Mouse (Mus musculus) heart, embryonic 15.5 days (tissue): ENCODE measurements around the gene Pink1. TPM values are rescaled to one million over a fixed set of nuclear protein-coding genes. Genes with fewer than 3 reads are reported as not detected.
A peak's percentile ranks its signal among the peaks of the same experiment; 100 is the strongest.

Experiments used
- ATAC-seq: fragments of 200-750 bp; cut with Nextera tagmentation; replicated peaks from 2 replicates; pipeline ENCODE4 v1.8.0; 2017; ENCODE audit warnings: low read depth, moderate TSS enrichment; ENCODE audit not compliant: insufficient number of reproducible peaks, insufficient read depth, low FRiP score
- H3K27ac ChIP-seq: fragments of 300-500 bp; sonication (generic); 2 replicates; pipeline ENCODE4 v1.5.1; 2015; ENCODE audit warnings: mild to moderate bottlenecking, inconsistent platforms
- H3K27me3 ChIP-seq: fragments of 300-500 bp; sonication (generic); 2 replicates; pipeline ENCODE4 v1.6.1; 2015; ENCODE audit warnings: inconsistent platforms
- H3K36me3 ChIP-seq: fragments of 300-500 bp; sonication (generic); 2 replicates; pipeline ENCODE4 v1.6.1; 2015; ENCODE audit warnings: mild to moderate bottlenecking, inconsistent platforms
- H3K4me1 ChIP-seq: fragments of 300-500 bp; sonication (generic); replicated peaks from 2 replicates; pipeline ENCODE4 v1.6.1; 2015; ENCODE audit warnings: inconsistent platforms
- H3K4me2 ChIP-seq: fragments of 300-500 bp; sonication (generic); 2 replicates; pipeline ENCODE4 v1.6.1; 2015; ENCODE audit warnings: inconsistent platforms, mild to moderate bottlenecking, moderate library complexity
- H3K4me3 ChIP-seq: fragments of 300-500 bp; sonication (generic); 2 replicates; pipeline ENCODE4 v1.5.1; 2015; ENCODE audit warnings: mild to moderate bottlenecking, inconsistent platforms
- H3K9ac ChIP-seq: fragments of 300-500 bp; sonication (generic); 2 replicates; pipeline ENCODE4 v1.6.1; 2015; ENCODE audit warnings: mild to moderate bottlenecking, inconsistent platforms
- H3K9me3 ChIP-seq: fragments of 300-500 bp; sonication (generic); replicated peaks from 2 replicates; pipeline ENCODE4 v1.6.1; 2016; ENCODE audit warnings: inconsistent platforms
- WGBS: fragments of 180-500 bp; shearing (Covaris S2); methylation state at CpG from one replicate; pipeline ENCODE4 v1.1.7; 2015; ENCODE audit warnings: mixed read lengths; 5-methylcytosine and 5-hydroxymethylcytosine counted together
- polyA plus RNA-seq: library from polyadenylated mRNA; unstranded; fragments of >200 nt; fragmentation: Nextera tagmentation; extraction: Ambion mirVana; gene quantifications from 2 replicates; pipeline ENCODE4 v1.2.1, GENCODE M21; 2015

The Pink1 gene
- polyA plus RNA-seq, 1 experiment from 2014 or later, result 72.4 TPM

DNA sequence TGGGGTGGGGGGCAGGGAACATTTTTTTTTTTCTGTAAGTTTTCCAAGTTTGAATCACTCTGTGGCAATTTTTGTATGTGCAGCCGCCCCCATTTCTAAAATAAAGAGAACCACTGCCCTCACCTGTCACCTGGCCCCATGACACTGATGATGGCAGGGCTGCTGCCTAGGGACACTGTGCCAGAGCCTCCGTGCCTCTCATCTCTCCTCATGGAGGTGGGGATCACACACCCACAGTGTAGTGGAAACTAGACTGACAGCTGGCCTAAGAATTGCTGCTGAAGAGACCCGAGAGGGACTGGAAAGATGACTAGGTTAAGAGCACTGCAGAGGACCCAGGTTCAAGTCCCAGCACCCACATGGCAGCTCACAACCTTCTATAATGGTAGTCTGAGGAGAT lies 14.0 kb downstream of the Pink1 start:
- H3K9ac ChIP-seq, result no peak overlapping the region
- no peaks in the 10 kb centered on the region for H3K9me3 ChIP-seq
- peaks cover 82% of the 10 kb centered on the region for H3K36me3 ChIP-seq
- no peaks in the 10 kb centered on the region for H3K4me1 ChIP-seq
- 85% methylated on average over 3 of the region's 3 CpGs for WGBS
- no peaks in the 10 kb centered on the region for H3K27me3 ChIP-seq
- H3K4me3 ChIP-seq, result no peak overlapping the region
- H3K27ac ChIP-seq, result no peak overlapping the region
- H3K4me2 ChIP-seq, result no peak overlapping the region
- no peak for ATAC-seq

DNA sequence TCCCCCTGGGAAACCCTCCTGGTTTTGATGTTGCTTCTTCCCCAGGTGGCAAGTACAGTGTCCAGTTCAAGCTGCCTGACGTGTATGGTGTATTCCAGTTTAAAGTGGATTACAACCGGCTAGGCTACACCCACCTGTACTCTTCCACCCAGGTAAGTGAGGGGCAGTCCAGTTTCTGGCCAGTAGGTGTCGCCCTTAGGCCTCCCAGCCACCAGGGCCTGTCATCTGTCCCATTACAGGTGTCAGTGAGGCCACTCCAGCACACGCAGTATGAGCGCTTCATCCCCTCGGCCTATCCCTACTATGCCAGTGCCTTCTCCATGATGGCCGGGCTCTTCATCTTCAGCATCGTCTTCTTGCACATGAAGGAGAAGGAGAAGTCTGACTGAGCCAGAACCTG lies 14.5 kb downstream of the Pink1 start:
- H3K27me3 ChIP-seq, result no peaks in the 10 kb centered on the region
- H3K27ac ChIP-seq, result no peak overlapping the region
- ATAC-seq, result no peak
- 64% methylated on average over 8 of the region's 8 CpGs for WGBS
- no peak overlapping the region for H3K4me3 ChIP-seq
- no peaks in the 10 kb centered on the region for H3K9me3 ChIP-seq
- no peak overlapping the region for H3K4me2 ChIP-seq
- H3K4me1 ChIP-seq, result no peaks in the 10 kb centered on the region
- H3K9ac ChIP-seq, result no peak overlapping the region
- H3K36me3 ChIP-seq, result peaks cover 77% of the 10 kb centered on the region

DNA sequence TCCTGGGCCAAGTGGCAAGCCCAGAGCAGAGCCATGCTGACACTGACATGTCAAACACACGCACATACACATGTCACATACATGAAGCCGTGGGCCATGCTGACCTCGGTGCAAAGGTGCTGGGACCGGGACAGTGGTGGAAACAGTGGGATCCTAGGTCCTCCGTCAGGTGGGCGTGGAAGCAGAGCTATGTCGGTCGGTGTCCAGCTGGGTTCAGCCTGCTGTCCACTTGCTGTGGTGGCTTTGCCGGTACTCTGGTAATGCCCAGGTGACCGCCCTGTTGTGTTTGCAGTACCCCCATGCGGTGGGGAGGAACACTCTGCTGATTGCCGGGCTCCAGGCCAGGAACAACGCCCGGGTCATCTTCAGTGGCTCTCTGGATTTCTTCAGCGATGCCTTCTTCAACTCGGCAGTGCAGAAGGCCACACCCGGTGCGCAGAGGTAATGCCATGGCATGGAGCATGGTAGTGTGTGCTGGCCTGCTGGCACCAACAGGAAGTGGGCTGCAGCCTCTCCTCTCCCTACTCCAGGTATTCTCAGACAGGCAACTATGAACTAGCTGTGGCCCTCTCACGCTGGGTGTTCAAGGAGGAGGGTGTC lies 15.7 kb downstream of the Pink1 start:
- Histone ChIP-seq H3K4me2 (no peak overlapping the region), H3K4me3 (no peak overlapping the region), H3K27ac (no peak overlapping the region), H3K36me3 (peaks cover 70% of the 10 kb centered on the region), H3K27me3 (no peaks in the 10 kb centered on the region), H3K4me1 (peaks cover 6% of the 10 kb centered on the region), H3K9ac (no peak overlapping the region), H3K9me3 (no peaks in the 10 kb centered on the region)
- ATAC-seq, result no peak
- WGBS, result 89% methylated on average over 19 of the region's 19 CpGs

DNA sequence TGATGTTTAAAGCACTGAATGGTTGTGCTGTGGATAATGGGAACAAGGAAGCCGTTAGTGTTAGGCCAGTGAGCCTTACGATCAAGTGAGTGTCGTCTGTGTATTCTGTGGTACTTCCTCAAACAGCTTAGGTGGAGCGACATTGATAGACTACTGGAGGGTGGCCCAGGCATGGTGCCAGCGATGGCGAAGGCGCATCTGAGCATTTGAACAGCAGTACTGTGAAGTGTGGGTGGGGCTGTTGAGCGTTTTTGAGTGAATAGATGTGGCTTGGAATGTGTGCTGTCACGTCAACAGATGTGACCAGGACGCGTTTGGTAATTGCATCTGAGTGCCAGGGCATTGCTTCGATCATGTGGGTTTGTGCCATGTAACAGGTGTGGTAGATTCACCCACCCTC lies 18.4 kb downstream of the Pink1 start:
- Histone ChIP-seq H3K9me3 (no peaks in the 10 kb centered on the region), H3K4me3 (no peak overlapping the region), H3K27ac (no peak overlapping the region), H3K27me3 (no peaks in the 10 kb centered on the region), H3K4me1 (peaks cover 18% of the 10 kb centered on the region), H3K4me2 (no peak overlapping the region), H3K36me3 (peaks cover 43% of the 10 kb centered on the region), H3K9ac (no peak overlapping the region)
- ATAC-seq, result no peak
- WGBS, result 86% methylated on average over 12 of the region's 12 CpGs

DNA sequence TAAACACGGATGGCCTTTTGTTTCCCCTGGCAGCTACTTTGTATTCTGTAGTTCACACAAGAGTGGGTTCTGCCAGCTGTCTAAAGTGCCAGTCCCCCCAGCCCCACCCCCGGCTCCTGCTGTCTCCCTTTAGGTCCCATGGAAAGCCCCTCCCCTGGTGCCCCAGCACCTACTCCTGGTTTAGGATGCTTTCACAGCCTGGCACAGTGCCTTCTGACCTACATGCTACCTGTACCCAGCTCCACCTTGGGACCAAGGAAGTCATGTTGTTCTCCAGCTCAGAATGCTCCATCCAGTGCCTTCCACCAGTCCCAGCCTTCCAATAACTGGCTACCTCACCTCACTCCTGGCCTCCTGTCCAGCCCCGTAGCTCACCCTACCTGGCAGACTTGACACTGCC lies 19.1 kb downstream of the Pink1 start:
- H3K9me3 ChIP-seq, result no peaks in the 10 kb centered on the region
- H3K4me2 ChIP-seq, result no peak overlapping the region
- peaks cover 36% of the 10 kb centered on the region for H3K36me3 ChIP-seq
- H3K4me1 ChIP-seq, result peaks cover 18% of the 10 kb centered on the region
- H3K9ac ChIP-seq, result no peak overlapping the region
- H3K27ac ChIP-seq, result no peak overlapping the region
- WGBS, result 85% methylated on average over 3 of the region's 3 CpGs
- no peaks in the 10 kb centered on the region for H3K27me3 ChIP-seq
- no peak overlapping the region for H3K4me3 ChIP-seq
- ATAC-seq, result no peak

DNA sequence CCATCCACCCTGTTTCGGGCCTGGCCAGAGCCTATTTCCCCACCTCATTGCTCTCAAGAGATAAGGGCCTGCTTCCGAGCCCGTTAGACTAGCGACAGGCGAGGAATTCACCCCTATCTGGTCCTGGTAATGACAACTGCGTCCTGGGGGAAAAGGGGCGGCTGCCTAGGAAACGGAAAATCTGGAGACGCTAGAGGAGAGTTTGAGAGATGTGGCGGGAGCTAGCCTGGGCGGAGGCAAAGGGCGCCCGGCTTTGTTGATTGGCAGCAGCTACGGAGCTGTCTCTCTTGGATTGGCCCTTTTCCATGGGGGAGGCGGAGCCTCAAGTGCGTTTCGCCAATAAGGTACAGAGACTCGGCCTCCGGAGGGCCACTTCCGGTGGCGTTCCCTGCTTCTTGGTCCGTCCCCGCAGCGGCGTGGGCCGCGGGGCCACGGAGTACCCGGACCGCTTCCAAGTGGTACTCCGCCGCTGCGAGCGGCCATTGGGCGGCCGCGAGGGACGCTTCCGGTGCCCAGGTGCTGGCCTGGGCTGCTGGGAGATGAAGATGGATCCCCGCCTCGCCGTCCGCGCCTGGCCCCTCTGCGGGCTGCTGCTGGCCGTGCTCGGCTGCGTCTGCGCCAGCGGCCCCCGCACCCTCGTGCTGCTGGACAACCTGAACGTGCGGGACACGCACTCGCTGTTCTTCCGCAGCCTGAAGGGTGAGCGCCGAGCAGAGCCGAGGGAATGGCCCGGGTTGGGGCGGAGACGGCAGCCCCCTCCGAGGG lies 21.6 kb downstream of the Pink1 start, which contains the start of gene Ddost:
Ddost (plus strand) TSS at position 391 of the 765 bp plus-strand sequence.
- H3K4me2 ChIP-seq, result peak within 1 kb of the TSS; percentile 77
- H3K27me3 ChIP-seq, result no peaks in the 10 kb centered on the region
- no peaks in the 10 kb centered on the region for H3K9me3 ChIP-seq
- peak within 1 kb of the TSS; percentile 93 for H3K9ac ChIP-seq
- H3K27ac ChIP-seq, result peak within 1 kb of the TSS; percentile 73
- WGBS, result under 1% methylated on average over 64 of the region's 64 CpGs
- H3K4me1 ChIP-seq, result peaks cover 18% of the 10 kb centered on the region
- H3K4me3 ChIP-seq, result peak within 1 kb of the TSS; percentile 82
- H3K36me3 ChIP-seq, result peaks cover 16% of the 10 kb centered on the region
- peak; percentile 97 for ATAC-seq

DNA sequence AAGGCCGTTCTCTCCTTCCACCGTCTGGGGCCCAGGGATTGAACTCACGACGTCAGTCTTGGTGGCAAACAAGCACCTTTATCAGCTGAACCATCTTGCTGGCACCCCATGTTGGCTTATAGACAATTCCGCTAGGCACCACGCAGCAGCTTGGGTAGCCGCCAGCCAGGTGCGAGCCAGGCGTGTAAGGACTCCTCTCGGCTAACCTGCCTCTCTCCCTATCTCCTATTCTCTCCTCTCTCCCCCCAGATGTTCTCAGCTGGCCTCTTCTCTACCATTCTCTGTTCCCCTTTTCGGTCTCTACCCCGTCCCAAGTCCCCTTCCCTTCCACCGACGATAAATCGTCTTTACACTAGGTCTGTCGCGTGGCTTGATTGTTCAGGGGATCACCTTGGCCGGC lies 22.4 kb downstream of the Pink1 start:
- H3K27me3 ChIP-seq, result no peaks in the 10 kb centered on the region
- H3K4me2 ChIP-seq, result peak overlapping the region; percentile 77
- WGBS, result 13% methylated on average over 18 of the region's 18 CpGs
- peak overlapping the region; percentile 54 for H3K9ac ChIP-seq
- peak overlapping the region; percentile 71 for H3K27ac ChIP-seq
- H3K4me3 ChIP-seq, result peak overlapping the region; percentile 82
- H3K9me3 ChIP-seq, result no peaks in the 10 kb centered on the region
- ATAC-seq, result no peak
- H3K4me1 ChIP-seq, result peaks cover 18% of the 10 kb centered on the region
- H3K36me3 ChIP-seq, result peaks cover 10% of the 10 kb centered on the region; the same call in 1 of the 2 replicates

DNA sequence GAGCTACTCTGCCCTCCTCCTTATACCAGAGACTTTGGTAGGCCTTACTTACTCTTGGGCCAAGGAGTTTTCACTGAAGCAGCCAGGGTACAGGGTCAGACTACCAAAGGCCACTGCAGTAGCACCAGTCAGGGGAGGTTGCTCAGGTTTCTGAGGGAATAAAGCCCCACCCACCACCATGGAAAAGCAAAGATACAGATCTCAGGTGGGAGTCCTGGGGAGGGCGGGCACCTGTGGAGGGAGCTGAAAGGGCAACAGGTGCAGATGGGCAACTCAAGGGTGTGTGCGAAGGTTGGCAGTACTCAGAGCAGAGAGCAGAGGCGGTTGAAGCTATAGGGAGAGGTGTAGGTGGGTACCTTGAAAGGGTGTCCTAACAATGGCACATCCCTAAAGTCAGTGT lies 23.1 kb downstream of the Pink1 start:
- H3K36me3 ChIP-seq, result 0 out of 2 replicates have a peak, but pooled peaks cover 7% of the 10 kb centered on the region
- ATAC-seq, result no peak
- H3K27ac ChIP-seq, result no peak overlapping the region
- H3K27me3 ChIP-seq, result no peaks in the 10 kb centered on the region
- WGBS, result 93% methylated on average over 3 of the region's 3 CpGs
- no peak overlapping the region for H3K4me2 ChIP-seq
- H3K4me1 ChIP-seq, result peaks cover 18% of the 10 kb centered on the region
- no peak overlapping the region for H3K4me3 ChIP-seq
- H3K9ac ChIP-seq, result no peak overlapping the region
- H3K9me3 ChIP-seq, result no peaks in the 10 kb centered on the region

DNA sequence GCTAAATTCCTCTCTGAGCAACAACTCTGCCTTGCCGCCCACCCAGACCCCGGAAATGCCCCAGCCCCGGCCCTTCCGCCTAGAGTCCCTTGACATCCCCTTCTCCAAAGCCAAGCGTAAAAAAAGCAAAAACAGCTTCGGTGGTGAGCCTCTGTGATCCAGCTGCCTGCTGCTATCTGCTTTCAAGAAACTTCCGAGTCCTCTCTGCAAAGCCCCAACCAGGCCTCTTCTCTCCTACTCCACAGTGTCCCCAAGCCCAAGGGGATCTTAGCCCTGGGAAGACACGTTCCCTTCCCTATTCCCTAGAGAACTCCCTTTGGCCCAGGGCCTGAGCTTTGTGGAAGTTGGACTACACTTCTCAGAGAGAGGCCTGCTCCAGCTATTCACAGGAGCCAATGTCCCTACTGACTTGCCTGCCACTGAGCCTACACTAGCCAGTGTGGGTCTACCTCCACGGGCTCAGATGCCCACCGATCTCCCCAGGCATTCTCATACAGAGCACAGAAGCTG lies 24.8 kb downstream of the Pink1 start:
- Histone ChIP-seq H3K4me3 (no peak overlapping the region), H3K36me3 (no peaks in the 10 kb centered on the region), H3K27ac (no peak overlapping the region), H3K27me3 (no peaks in the 10 kb centered on the region), H3K4me1 (peaks cover 18% of the 10 kb centered on the region), H3K9ac (no peak overlapping the region), H3K9me3 (no peaks in the 10 kb centered on the region), H3K4me2 (no peak overlapping the region)
- ATAC-seq, result no peak
- 74% methylated on average over 10 of the region's 10 CpGs for WGBS

DNA sequence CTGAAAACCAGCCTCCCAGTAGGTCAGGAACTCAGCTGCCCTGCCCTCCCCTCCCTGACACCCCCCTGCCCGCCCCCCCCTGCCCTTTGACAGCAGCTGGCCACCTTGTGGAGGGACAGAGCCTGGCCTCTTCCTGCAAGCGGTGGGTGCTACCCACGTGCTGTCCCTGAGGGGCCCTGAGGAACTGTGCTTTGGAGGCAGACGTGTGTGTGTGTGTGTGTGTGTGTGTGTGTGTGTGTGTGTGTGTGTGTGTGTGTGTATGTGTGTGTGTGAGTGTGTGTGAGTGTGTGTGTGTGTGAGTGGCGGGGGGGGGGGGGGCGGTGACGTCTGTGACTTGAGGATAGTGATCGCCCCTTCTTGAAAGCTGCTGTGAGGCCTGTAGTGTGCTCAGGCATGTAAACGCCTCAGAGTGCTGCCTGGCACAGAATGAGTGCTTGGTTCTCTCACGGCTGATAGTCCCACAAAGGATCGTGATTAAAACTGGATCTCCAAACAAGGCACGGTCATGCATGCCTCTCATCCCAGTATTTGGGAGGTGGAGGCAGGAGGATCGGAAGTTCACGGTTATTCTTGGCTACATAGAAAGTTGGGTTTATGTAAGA lies 32.1 kb downstream of the Pink1 start:
- ATAC-seq, result no peak
- H3K27ac ChIP-seq, result no peak overlapping the region
- H3K4me3 ChIP-seq, result no peak overlapping the region
- WGBS, result 75% methylated on average over 10 of the region's 14 CpGs
- H3K4me2 ChIP-seq, result no peak overlapping the region
- H3K4me1 ChIP-seq, result no peaks in the 10 kb centered on the region
- no peaks in the 10 kb centered on the region for H3K9me3 ChIP-seq
- H3K9ac ChIP-seq, result no peak overlapping the region
- no peaks in the 10 kb centered on the region for H3K27me3 ChIP-seq
- H3K36me3 ChIP-seq, result no peaks in the 10 kb centered on the region

DNA sequence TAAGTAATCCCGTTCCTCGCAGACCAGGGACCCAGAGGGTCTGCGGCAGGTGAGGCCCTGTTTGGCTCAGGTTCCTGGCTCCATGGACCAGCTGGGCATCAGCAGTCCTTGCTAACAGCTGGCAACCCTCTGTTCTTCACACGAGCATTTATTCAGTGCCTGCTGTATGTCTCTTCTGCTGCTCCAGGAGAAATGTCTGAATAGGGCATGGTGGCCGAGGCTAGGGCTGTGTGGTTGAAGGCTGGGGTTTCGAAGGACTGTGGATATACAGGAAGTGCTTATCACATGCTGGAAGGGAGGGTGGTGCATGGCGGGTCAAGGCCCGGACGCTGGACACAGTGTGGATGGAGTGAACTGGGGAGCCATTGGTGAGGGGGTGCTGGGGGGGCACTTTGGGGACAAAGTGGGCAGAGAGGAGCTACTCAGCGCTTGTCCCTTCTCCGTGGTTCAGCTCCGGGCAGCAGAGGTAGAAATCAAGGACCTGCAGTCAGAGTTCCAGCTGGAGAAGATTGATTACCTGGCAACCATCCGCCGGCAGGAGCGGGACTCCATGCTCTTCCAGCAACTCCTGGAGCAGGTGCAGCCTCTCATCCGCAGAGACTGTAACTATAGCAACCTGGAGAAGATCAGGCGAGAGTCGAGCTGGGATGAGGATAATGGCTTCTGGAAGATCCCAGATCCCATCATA lies 32.7 kb downstream of the Pink1 start:
- Histone ChIP-seq H3K9ac (no peak overlapping the region), H3K9me3 (no peaks in the 10 kb centered on the region), H3K4me1 (no peaks in the 10 kb centered on the region), H3K36me3 (no peaks in the 10 kb centered on the region), H3K27me3 (no peaks in the 10 kb centered on the region), H3K27ac (no peak overlapping the region), H3K4me3 (no peak overlapping the region), H3K4me2 (no peak overlapping the region)
- ATAC-seq, result no peak
- WGBS, result 72% methylated on average over 18 of the region's 18 CpGs
